Mouse (Mus musculus): ENCODE data around the gene Gal. TPM values are rescaled to one million over a fixed set of nuclear protein-coding genes. Genes with fewer than 3 reads are reported as not detected.
A peak's percentile ranks its signal among the peaks of the same experiment; 100 is the strongest.

Gene Gal
- total RNA-seq, 1 experiment from 2014 or later = not detected

DNA sequence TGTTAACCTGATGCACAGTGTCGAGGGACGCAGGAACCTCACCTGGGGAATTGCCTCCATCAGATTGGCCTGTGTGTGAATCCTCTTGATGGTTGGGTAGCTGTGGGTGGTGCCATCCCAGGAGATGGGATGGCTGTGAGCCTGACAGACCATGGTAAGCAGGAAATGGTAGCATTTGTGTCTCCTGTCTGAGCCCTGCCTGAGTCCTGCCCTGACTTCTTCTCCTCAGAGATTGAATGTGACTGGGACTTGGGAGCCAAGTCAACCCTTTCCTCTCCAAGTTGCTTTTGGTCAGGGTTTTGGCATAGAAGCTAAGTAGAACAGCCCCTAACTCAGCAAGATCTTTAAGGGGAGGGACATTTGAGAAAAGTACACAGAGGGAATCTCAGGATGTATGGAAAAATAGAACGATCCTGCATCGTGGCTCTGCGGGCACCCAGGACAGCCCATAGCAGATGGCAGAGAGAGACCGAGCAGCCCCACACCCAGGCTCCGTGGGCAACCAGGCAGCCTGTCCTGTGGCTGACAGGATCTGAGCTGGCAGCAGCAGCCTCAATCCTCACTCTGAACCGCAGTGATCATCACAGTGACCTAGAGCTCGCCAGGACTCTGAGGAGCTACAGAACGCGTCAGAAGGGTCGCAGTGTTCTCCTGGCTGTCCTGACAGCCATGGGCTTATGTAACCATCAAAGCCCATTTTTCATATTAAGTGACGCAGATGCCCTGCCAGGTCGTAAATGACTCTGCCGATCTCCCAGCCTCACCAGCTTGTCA lies 13.9 kb upstream of the Gal start:
- no peak for ATAC-seq (ENCODE audit: extremely low read depth, insufficient number of reproducible peaks, low FRiP score, poor library complexity, severe bottlenecking)

DNA sequence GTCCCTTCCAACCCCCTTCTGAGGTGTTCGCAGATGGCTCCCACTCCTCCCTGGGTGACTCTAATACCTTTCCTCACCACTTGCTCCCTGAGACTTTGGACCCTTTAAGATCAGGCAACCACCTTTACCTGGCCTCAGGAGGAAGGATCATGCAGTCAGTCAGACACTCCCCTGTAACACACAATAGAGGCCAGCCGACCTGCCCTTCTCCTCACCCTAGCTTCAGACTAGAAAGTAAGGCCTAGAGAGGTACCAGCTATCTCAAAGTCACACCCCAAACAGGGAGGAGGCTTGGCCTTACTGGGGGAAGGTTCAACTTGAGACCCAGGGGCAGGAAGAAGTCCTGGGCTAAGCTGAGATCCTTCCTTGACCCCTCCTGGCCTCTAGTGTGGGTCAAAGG lies 9.9 kb upstream of the Gal start:
- ATAC-seq (ENCODE audit: extremely low read depth, insufficient number of reproducible peaks, low FRiP score, poor library complexity, severe bottlenecking) = no peak

DNA sequence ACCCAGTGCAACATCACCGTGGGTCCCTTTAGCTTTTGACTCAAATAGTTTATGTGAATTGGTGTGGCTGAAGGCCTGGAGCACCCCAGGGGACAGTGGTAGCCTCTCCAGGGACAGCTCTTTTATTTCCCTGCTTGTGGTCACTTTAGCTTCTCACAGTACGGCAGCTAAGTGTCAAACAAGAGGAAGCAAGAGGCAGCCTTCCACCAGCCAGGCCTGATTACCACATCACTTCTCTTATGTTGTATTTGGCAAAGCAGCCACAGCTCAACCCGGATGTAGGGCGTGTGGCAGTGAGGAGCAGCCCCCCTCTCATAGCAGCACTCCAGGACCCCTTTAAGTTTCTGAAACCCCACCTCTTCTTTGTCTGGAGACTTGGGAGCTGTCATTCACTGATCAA lies 8.6 kb upstream of the Gal start:
- peak; percentile 73 for ATAC-seq (ENCODE audit: extremely low read depth, insufficient number of reproducible peaks, low FRiP score, poor library complexity, severe bottlenecking)

DNA sequence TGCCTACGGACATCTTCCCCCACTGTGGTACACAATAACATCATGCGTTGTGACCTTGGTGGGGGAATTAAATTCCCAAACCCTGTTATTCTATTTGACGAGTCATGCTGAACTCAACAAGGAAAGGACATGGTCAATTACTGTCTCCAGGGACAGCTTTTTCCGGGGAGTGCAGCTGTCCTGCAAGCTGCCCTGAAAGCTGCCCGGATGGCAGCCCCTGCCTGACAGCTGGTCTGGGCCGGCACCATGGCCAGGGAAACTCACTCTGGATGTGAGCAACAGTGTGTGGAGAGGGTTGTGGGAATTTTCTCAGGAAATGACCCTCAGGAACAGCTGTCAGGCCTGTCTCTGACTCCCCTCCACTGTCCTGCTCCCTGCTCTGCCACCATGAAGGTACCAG lies 8.1 kb upstream of the Gal start:
- ATAC-seq (ENCODE audit: extremely low read depth, insufficient number of reproducible peaks, low FRiP score, poor library complexity, severe bottlenecking) = no peak

DNA sequence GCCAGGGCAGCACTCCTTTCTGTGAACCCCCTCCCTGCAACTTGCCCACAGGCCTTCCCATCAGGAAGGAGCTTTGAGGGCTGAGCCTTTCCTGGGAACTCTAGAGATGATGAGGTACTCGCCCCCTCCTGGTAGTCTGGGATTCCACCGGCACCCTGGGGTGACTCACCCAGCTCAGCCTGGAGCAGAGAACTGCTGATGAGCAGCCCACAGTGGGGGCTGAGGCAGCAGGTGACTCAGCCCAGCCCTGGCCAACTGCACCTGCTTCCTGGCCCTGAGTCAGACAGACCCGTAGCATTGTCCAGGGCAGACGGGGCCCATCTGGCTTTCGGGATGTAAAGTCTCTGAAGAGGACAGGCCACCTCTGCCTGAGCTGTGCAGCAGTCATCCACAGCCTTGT lies 4.9 kb upstream of the Gal start:
- no peak for ATAC-seq (ENCODE audit: extremely low read depth, insufficient number of reproducible peaks, low FRiP score, poor library complexity, severe bottlenecking)

DNA sequence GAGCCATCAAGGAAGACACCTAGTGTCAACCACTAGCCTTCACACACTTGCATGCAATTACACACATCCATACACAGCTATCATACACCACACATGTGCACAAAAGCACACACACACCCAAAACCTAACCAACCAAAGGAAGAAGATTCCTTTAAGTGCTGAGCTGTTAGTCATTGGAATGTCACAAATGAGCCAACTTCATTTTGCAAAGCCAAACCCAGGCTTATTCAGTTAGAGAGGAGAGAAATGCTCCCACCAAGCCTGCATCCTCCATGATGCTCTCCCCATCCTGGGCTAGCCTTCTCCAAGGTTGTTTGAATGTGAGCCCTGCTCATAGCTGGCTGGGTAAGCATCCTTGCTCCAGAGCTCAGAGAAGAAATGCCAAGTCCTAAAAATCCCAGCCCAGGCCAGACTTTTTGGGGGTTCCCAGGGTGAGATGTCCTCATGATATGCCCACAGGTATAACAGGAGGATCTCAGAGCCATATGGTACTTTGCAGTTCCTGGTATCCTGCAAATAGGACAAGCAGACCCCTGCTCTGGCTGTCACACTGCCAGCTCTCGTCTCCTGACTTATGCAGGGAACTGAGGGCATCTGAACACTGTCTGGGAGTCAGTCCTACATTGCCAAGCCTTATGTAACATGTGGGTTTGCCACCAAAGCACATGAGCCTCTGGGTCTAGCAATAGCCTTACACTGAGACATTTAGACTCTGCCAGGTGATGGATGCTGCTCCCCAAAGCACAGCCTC lies 8.6 kb downstream of the Gal start:
- ATAC-seq (ENCODE audit: extremely low read depth, insufficient number of reproducible peaks, low FRiP score, poor library complexity, severe bottlenecking) = no peak

DNA sequence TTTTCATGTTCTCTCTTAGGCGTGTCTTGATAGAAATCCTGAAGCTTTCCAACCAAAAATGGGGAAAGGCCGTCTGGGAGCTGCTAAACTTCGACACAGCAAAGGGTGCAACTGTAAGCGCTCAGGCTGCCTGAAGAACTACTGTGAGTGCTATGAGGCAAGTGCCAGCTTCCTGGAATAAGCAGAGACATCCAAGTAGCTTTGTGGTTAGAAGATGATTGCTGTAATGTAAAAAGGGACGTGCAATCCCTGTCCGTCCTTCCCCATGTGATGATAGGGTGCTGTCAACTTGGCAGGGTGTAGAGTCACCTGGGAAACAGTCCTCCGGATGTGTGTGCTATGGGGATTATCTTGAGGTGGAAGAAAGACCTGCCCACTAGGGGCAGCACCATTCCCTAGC lies 10.3 kb downstream of the Gal start:
- ATAC-seq (ENCODE audit: extremely low read depth, insufficient number of reproducible peaks, low FRiP score, poor library complexity, severe bottlenecking) = no peak

DNA sequence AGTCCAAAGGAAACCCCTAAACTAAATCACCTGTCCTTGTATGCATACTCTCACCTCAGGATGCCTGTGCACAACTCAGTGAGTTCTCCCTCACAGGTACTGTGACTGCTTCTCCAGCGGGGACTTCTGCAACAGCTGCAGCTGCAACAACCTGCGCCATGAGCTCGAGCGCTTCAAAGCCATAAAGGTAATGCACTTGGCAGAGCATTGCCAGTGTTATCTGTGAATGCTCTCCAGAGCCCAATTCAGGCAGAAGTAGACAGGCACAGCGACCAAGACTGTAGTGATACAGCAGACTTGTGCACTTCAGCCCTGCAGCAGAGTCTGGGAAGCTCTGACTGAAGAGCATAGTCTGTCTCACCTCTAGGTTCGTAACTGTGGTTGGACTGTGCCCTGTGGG lies 12.0 kb downstream of the Gal start:
- no peak for ATAC-seq (ENCODE audit: extremely low read depth, insufficient number of reproducible peaks, low FRiP score, poor library complexity, severe bottlenecking)

DNA sequence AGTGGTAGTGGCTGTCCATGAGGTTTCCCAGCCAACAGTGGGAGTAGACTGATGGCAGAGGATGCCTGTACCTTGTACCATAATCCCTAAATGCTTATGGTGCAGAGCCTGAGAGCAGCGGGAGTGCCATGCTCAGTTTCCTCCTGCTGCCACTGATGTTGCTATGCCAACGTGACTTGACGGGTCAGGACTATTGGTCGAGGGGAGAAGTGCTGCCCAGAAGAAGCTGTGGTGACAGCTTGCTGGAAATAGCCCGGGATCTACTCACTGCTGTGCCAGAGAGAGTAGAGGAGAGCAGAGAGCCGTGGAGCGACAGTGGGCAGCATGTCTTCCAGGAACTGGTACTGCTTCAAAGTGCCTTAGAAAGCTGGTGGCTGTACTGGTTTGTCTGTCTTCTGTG lies 12.4 kb downstream of the Gal start:
- ATAC-seq (ENCODE audit: extremely low read depth, insufficient number of reproducible peaks, low FRiP score, poor library complexity, severe bottlenecking) = no peak

DNA sequence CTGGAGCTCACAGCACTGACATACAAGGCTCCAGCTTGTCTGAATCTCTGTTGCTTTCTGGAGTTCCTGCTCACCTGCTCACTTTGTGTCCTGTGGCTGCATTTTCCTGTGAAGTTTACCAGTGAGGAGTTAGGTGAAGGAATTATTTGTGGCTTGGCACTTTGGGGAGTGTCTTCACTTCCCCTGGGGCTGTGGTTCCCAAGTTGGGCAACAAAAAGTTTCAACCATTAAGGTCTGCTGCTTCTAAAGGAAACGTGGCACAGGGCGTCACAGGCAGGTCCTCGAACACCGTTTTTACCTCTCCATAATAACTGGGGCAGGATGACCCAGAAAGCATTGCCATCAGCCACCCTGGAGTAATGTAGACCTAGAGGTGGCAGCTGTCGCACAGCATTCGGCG lies 12.8 kb downstream of the Gal start:
- no peak for ATAC-seq (ENCODE audit: extremely low read depth, insufficient number of reproducible peaks, low FRiP score, poor library complexity, severe bottlenecking)

DNA sequence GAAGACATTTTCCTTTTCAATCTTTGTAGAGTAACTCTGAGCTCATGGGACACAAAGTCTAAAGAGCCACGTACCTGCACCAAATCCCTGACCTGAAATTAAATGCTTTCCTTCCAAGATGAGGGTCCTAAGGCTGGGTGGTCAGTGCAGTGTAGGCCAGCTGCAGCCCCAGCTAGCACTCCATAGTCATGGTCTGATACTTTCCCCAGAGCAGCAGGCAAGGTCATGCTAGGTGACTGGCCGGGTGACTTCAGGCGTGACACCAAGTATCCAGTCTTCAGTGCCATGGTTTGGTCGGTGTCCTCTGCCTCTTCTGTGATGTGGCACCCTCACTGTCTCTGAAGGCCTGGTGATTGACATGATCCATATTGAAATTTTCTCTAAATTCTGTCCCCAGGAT lies 14.3 kb downstream of the Gal start:
- no peak for ATAC-seq (ENCODE audit: extremely low read depth, insufficient number of reproducible peaks, low FRiP score, poor library complexity, severe bottlenecking)

DNA sequence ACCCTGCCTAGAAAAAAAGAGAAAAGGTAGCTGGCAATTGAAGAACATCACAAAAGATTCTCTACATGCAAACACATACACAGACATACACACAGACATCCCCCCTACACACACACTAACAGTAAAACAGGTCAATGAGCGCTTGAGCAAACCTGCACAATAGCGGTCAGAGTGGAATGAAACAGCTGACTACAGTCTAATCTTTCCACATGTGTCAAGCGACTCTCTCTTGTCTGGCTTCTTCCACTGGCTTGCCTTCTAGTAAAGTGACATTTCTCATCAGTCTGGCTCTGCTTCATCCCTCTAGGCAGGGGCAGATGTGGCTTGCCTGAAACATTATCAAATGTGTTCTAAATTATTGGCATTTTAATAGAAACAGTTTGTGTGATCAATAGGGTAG lies 20.1 kb downstream of the Gal start:
- ATAC-seq (ENCODE audit: extremely low read depth, insufficient number of reproducible peaks, low FRiP score, poor library complexity, severe bottlenecking) = no peak

DNA sequence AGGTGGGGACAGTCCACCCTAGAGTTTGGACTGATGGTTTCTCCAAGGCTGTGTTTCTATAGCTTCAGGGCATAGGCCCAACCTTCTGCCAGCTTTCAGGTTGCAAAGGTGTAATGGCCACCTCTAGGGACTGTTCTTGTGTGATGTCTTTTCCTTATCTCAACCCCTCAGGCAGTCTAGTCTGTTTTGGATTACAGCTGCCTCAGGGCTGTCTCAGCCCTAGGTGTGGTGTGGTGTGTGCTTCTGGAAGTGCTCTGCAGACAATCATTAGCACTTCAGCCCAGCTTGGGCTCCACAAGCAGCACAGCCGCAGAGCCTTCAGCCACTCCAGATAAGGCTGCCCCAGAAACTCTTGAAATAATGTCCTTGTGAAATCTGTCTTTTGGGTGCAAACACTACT lies 22.0 kb downstream of the Gal start:
- no peak for ATAC-seq (ENCODE audit: extremely low read depth, insufficient number of reproducible peaks, low FRiP score, poor library complexity, severe bottlenecking)

DNA sequence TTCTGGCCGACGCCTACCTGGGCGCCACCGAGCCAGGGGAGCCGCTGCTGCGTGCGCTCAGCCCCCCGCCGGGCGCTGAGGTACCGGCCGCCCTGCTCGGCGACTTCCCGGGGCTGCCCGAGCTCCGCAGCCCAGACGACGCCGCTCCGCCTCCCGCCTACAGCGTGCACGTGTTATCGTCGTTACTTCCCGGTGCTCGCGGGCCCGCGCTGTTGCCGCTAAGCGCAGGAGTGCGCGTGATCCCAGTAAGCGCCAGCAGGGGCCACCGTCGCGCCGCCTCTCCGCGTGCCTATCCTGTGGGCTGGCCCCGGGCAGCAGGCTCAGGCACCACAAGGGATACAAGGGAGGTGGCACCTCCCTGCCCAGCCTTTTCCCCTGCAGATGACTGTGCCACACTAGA lies 25.3 kb downstream of the Gal start:
- ATAC-seq (ENCODE audit: extremely low read depth, insufficient number of reproducible peaks, low FRiP score, poor library complexity, severe bottlenecking) = peak; percentile 81

DNA sequence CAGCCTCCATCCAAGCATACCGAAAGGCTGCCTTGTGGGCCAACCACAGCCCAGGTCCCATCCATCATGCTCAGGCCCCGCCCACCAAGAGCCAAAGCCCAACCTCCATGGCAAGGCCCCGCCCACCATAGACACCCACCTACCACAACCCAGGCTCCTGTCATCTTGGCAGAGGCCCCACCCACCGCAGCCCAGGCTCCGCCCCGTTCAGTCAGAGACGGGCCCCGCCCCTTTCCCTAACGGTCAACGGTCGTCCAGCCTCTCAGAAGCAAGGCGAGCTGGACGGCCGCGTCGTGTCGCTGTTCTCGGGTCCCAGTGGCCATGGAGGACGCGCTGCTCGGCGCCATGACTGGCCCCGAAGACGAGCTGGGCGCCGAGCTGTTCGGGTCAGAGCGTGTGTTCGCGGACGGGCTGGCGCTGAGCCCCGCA lies 25.7 kb downstream of the Gal start, which contains the start of gene Tesmin:
TSS of gene Tesmin (plus strand) at position 229 of the 429 bp plus-strand sequence.
- peak; percentile 73 for ATAC-seq (ENCODE audit: extremely low read depth, insufficient number of reproducible peaks, low FRiP score, poor library complexity, severe bottlenecking)

DNA sequence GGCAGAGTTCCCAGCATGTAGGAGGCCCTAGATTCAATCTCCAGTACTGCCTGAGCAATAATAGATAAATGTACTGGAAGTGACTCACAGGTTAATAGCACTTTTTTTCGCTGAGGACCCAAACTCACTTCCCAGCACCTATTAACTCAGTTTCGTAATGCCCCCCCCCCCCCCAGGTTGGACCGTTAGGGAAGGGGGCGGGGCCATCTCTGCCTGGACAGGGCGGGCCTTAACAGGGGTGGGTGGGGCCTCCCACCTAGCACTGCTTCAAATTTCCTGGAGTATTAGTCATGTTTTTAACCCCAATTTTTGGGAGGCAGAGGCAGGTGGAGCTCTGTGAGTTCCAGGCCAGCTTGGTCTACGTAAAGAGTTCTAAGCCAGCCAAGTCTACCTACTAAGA lies 26.3 kb downstream of the Gal start:
- ATAC-seq (ENCODE audit: extremely low read depth, insufficient number of reproducible peaks, low FRiP score, poor library complexity, severe bottlenecking) = no peak

DNA sequence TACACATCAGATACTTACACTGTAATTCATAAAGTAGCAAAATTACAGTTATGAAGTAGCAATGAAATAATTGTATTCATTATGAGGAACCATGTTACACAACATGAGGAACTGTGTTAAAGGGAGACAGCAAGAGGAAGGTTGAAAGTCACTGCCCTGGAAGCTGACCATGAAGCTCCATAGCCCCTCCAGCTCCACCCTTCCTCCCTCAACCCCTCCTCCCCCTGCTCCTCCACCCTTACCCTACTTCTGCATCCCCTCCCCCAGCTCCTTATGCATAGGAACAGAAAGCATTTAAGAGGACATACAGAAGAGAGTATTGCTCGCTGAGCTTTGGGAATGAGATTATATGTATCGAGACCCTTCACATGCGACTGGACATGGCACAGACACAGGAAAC lies 35.7 kb downstream of the Gal start:
- ATAC-seq (ENCODE audit: extremely low read depth, insufficient number of reproducible peaks, low FRiP score, poor library complexity, severe bottlenecking) = peak; percentile 45; the same call in 1 of the 2 replicates

DNA sequence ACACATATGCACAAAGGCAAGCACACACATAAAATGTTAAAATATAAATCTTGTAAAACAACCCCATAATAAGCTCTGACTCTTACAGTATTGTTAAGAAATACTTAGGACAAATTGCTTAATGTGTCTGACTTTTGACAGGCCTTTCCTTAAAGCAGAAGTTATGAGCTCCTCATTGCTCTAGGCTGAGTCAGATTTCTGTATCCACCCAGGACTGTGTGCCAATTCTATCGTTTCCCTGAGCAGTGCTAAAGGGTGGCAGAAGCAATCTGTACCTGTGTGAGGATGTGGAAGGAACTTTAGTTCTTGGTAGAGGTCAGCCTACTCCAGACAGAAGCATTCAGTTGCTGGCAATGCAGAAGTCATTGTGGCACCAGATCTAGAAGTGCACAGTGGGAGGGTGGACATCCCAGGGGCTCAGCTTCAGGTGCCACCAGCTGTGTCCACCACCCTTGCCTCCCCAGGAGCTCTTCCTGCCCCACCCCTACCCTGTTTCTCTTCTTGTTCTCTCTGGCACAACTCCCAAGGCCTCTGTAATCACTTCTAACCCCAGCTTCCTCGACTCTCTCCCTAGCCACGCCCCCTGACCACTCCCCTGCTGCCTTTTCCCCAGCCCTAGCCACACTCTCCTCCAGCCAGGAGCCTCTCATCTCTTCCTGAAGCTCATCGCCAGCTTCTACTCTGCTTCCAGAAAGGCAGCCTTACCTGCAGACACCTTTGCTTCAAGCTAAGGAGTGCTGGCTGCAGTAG lies 37.2 kb downstream of the Gal start:
- ATAC-seq (ENCODE audit: extremely low read depth, insufficient number of reproducible peaks, low FRiP score, poor library complexity, severe bottlenecking) = peak; percentile 54

DNA sequence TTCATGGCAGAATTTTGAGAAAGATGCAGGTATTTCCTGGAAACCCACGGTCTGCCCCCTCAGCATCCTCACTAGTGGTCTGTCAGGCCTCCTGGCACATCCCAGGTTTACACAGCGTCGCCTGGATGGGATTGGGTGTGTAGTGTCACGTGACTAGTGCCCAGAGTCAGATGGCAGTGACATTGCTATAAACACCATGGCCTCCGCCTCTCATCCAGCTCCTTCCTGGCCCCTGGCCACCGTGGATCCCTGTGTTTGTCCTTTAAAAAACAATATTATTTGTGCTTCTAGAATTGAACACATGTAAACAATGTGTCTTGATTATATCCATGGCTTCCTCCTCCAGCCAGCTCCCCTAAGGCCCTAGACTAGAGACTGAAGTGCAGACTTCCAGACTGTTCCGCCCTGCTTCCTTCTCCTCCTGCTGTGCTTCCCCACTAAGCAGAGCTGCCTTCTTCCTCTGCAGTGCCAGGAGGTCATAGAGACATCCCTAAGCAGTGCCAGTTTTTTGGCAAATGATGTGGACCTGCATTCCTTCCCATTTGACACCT lies 38.3 kb downstream of the Gal start:
- no peak for ATAC-seq (ENCODE audit: extremely low read depth, insufficient number of reproducible peaks, low FRiP score, poor library complexity, severe bottlenecking)

All from neutrophil, adult 5-6 weeks (primary cell).